Mouse (Mus musculus): ENCODE results near the gene Cldn9. TPM values are rescaled to one million over a fixed set of nuclear protein-coding genes. Genes with fewer than 3 reads are reported as not detected.

The Cldn9 gene
- 1.6 and 2.3 TPM in 2 replicates for polyA plus RNA-seq (2014; fragmentation: Nextera tagmentation; extraction: Ambion mirVana)

GRCm38 (mm10) chr17:23683856-23684672 lies at the start of gene Cldn9:
Gene Cldn9 (minus strand): TSS chr17:23684026.
- DNase-seq (ENCODE audit: low spot score) (peak; percentile 23), ATAC-seq (peak; percentile 61; the same call in 1 of the 2 replicates)
- H3K27ac ChIP-seq (ENCODE audit: low read depth, low read length): no peak within 1 kb of the TSS
- H3K4me2 ChIP-seq (ENCODE audit: low read length): peak within 1 kb of the TSS; percentile 20; the same call in 1 of the 2 replicates
- peaks cover 7% of the 10 kb centered on the region for H3K4me1 ChIP-seq (ENCODE audit: control insufficient read depth, insufficient read depth, low read length)
- H3K4me3 ChIP-seq (ENCODE audit: low read depth, low read length): no peak within 1 kb of the TSS
- H3K9ac ChIP-seq (ENCODE audit: low read length): no peak within 1 kb of the TSS
- WGBS: 12% methylated on average over 15 of the region's 15 CpGs
- peaks cover 32% of the 10 kb centered on the region for H3K27me3 ChIP-seq (replicated peaks; ENCODE audit: control insufficient read depth, insufficient read depth, low read length)
- no peaks in the 10 kb centered on the region for H3K36me3 ChIP-seq (ENCODE audit: control insufficient read depth, insufficient read depth, low read length)
- no peaks in the 10 kb centered on the region for H3K9me3 ChIP-seq (replicated peaks; ENCODE audit: control insufficient read depth, low read length)

- H3K27ac ChIP-seq (ENCODE audit: low read depth, low read length): no peak overlapping the region
- no peaks in the 10 kb centered on the region for H3K27me3 ChIP-seq (replicated peaks; ENCODE audit: control insufficient read depth, insufficient read depth, low read length)
- H3K36me3 ChIP-seq (ENCODE audit: control insufficient read depth, insufficient read depth, low read length): peaks cover 3% of the 10 kb centered on the region
- no peak for ATAC-seq
- no peak for DNase-seq (ENCODE audit: low spot score)
- no peak overlapping the region for H3K4me2 ChIP-seq (ENCODE audit: low read length)
- WGBS: 79% methylated on average over 1 of the region's 1 CpGs
- H3K4me1 ChIP-seq (ENCODE audit: control insufficient read depth, insufficient read depth, low read length): peaks cover 11% of the 10 kb centered on the region; the same call in 1 of the 2 replicates
- no peak overlapping the region for H3K9ac ChIP-seq (ENCODE audit: low read length)
- no peaks in the 10 kb centered on the region for H3K9me3 ChIP-seq (replicated peaks; ENCODE audit: control insufficient read depth, low read length)
- H3K4me3 ChIP-seq (ENCODE audit: low read depth, low read length): no peak overlapping the region
These were observed 46.6 kb upstream of the Cldn9 start for GRCm38 (mm10) chr17:23730441-23730840.

GRCm38 (mm10) chr17:23726758-23727142 lies 42.9 kb upstream of the Cldn9 start:
- peak overlapping the region; percentile 63; the same call in 1 of the 2 replicates for H3K27ac ChIP-seq (ENCODE audit: low read depth, low read length)
- H3K4me3 ChIP-seq (ENCODE audit: low read depth, low read length): peak overlapping the region; percentile 82
- no peaks in the 10 kb centered on the region for H3K36me3 ChIP-seq (ENCODE audit: control insufficient read depth, insufficient read depth, low read length)
- H3K4me1 ChIP-seq (ENCODE audit: control insufficient read depth, insufficient read depth, low read length): peaks cover 11% of the 10 kb centered on the region; the same call in 1 of the 2 replicates
- peak; percentile 70 for DNase-seq (ENCODE audit: low spot score)
- WGBS: under 1% methylated on average over 19 of the region's 20 CpGs
- H3K4me2 ChIP-seq (ENCODE audit: low read length): peak overlapping the region; percentile 82
- peak overlapping the region; percentile 70 for H3K9ac ChIP-seq (ENCODE audit: low read length)
- peak; percentile 79 for ATAC-seq
- H3K27me3 ChIP-seq (replicated peaks; ENCODE audit: control insufficient read depth, insufficient read depth, low read length): no peaks in the 10 kb centered on the region
- H3K9me3 ChIP-seq (replicated peaks; ENCODE audit: control insufficient read depth, low read length): no peaks in the 10 kb centered on the region

- Histone ChIP-seq H3K27ac (ENCODE audit: low read depth, low read length) (peak within 1 kb of the TSS; percentile 63; the same call in 1 of the 2 replicates), H3K27me3 (replicated peaks; ENCODE audit: control insufficient read depth, insufficient read depth, low read length) (no peaks in the 10 kb centered on the region), H3K4me2 (ENCODE audit: low read length) (peak within 1 kb of the TSS; percentile 82), H3K9me3 (replicated peaks; ENCODE audit: control insufficient read depth, low read length) (no peaks in the 10 kb centered on the region), H3K4me1 (ENCODE audit: control insufficient read depth, insufficient read depth, low read length) (peaks cover 11% of the 10 kb centered on the region; the same call in 1 of the 2 replicates), H3K4me3 (ENCODE audit: low read depth, low read length) (peak within 1 kb of the TSS; percentile 82), H3K9ac (ENCODE audit: low read length) (peak within 1 kb of the TSS; percentile 70), H3K36me3 (ENCODE audit: control insufficient read depth, insufficient read depth, low read length) (no peaks in the 10 kb centered on the region)
- peak; percentile 97 for ATAC-seq
- WGBS: 2% methylated on average over 67 of the region's 73 CpGs
- peak; percentile 97 for DNase-seq (ENCODE audit: low spot score)
These were observed 42.4 kb upstream of the Cldn9 start, which contains the start of gene Pkmyt1 for GRCm38 (mm10) chr17:23725999-23726757. Gene Pkmyt1 (plus strand): TSS chr17:23726336.

GRCm38 (mm10) chr17:23725477-23725876 lies 41.7 kb upstream of the Cldn9 start:
- Histone ChIP-seq H3K9ac (ENCODE audit: low read length) (peak overlapping the region; percentile 70; the same call in 1 of the 2 replicates), H3K27me3 (replicated peaks; ENCODE audit: control insufficient read depth, insufficient read depth, low read length) (no peaks in the 10 kb centered on the region), H3K36me3 (ENCODE audit: control insufficient read depth, insufficient read depth, low read length) (no peaks in the 10 kb centered on the region), H3K4me2 (ENCODE audit: low read length) (peak overlapping the region; percentile 82), H3K4me1 (ENCODE audit: control insufficient read depth, insufficient read depth, low read length) (peaks cover 11% of the 10 kb centered on the region; the same call in 1 of the 2 replicates), H3K4me3 (ENCODE audit: low read depth, low read length) (peak overlapping the region; percentile 82; the same call in 1 of the 2 replicates), H3K9me3 (replicated peaks; ENCODE audit: control insufficient read depth, low read length) (no peaks in the 10 kb centered on the region), H3K27ac (ENCODE audit: low read depth, low read length) (0 out of 2 replicates have a peak overlapping the region, but pooled peaks have one; percentile 46)
- DNase-seq (ENCODE audit: low spot score): no peak
- 71% methylated on average over 4 of the region's 4 CpGs for WGBS
- ATAC-seq: no peak

- no peak within 1 kb of the TSS for H3K9ac ChIP-seq (ENCODE audit: low read length)
- H3K9me3 ChIP-seq (replicated peaks; ENCODE audit: control insufficient read depth, low read length): no peaks in the 10 kb centered on the region
These were observed 38.7 kb upstream of the Cldn9 start, which contains the start of gene 1520401A03Rik for GRCm38 (mm10) chr17:23722376-23723125. Gene 1520401A03Rik (minus strand): TSS chr17:23722783.

GRCm38 (mm10) chr17:23721886-23722285 lies 38.1 kb upstream of the Cldn9 start:
- Histone ChIP-seq H3K36me3 (ENCODE audit: control insufficient read depth, insufficient read depth, low read length) (no peaks in the 10 kb centered on the region), H3K9ac (ENCODE audit: low read length) (no peak overlapping the region), H3K9me3 (replicated peaks; ENCODE audit: control insufficient read depth, low read length) (no peaks in the 10 kb centered on the region), H3K4me2 (ENCODE audit: low read length) (no peak overlapping the region), H3K27me3 (replicated peaks; ENCODE audit: control insufficient read depth, insufficient read depth, low read length) (no peaks in the 10 kb centered on the region), H3K4me1 (ENCODE audit: control insufficient read depth, insufficient read depth, low read length) (peaks cover 7% of the 10 kb centered on the region; the same call in 1 of the 2 replicates), H3K27ac (ENCODE audit: low read depth, low read length) (no peak overlapping the region), H3K4me3 (ENCODE audit: low read depth, low read length) (no peak overlapping the region)
- WGBS: 80% methylated on average over 2 of the region's 2 CpGs
- ATAC-seq (no peak), DNase-seq (ENCODE audit: low spot score) (no peak)

More at GRCm38 (mm10) chr17:23722376-23723125, 38.7 kb upstream of the Cldn9 start, which contains the start of gene 1520401A03Rik:
- no peak for DNase-seq (ENCODE audit: low spot score)
- Histone ChIP-seq H3K4me2 (ENCODE audit: low read length) (no peak within 1 kb of the TSS), H3K27me3 (replicated peaks; ENCODE audit: control insufficient read depth, insufficient read depth, low read length) (no peaks in the 10 kb centered on the region), H3K4me3 (ENCODE audit: low read depth, low read length) (no peak within 1 kb of the TSS), H3K4me1 (ENCODE audit: control insufficient read depth, insufficient read depth, low read length) (peaks cover 11% of the 10 kb centered on the region; the same call in 1 of the 2 replicates), H3K27ac (ENCODE audit: low read depth, low read length) (no peak within 1 kb of the TSS), H3K36me3 (ENCODE audit: control insufficient read depth, insufficient read depth, low read length) (no peaks in the 10 kb centered on the region)
- ATAC-seq: no peak
- 76% methylated on average over 7 of the region's 7 CpGs for WGBS

GRCm38 (mm10) chr17:23719455-23719854 lies 35.6 kb upstream of the Cldn9 start:
- Histone ChIP-seq H3K9ac (ENCODE audit: low read length) (no peak overlapping the region), H3K36me3 (ENCODE audit: control insufficient read depth, insufficient read depth, low read length) (no peaks in the 10 kb centered on the region), H3K27me3 (replicated peaks; ENCODE audit: control insufficient read depth, insufficient read depth, low read length) (no peaks in the 10 kb centered on the region), H3K4me2 (ENCODE audit: low read length) (no peak overlapping the region), H3K27ac (ENCODE audit: low read depth, low read length) (no peak overlapping the region), H3K4me1 (ENCODE audit: control insufficient read depth, insufficient read depth, low read length) (no peaks in the 10 kb centered on the region), H3K4me3 (ENCODE audit: low read depth, low read length) (no peak overlapping the region), H3K9me3 (replicated peaks; ENCODE audit: control insufficient read depth, low read length) (no peaks in the 10 kb centered on the region)
- no peak for DNase-seq (ENCODE audit: low spot score)
- 33% methylated on average over 1 of the region's 1 CpGs for WGBS
- ATAC-seq: no peak
